Mouse (Mus musculus) C2C12 (cell line): ENCODE measurements around the gene Uap1.

Source experiments
- CTCF ChIP-seq: IDR thresholded peaks from one replicate; pipeline ENCODE4 v1.5.1; 2011; ENCODE audit not compliant: control insufficient read depth, insufficient read depth, insufficient read length
- FOSL1 ChIP-seq: IDR thresholded peaks from one replicate; pipeline ENCODE4 v1.8.0; 2011; ENCODE audit warnings: mild to moderate bottlenecking, low read length; ENCODE audit not compliant: poor library complexity, insufficient read depth, severe bottlenecking
- MYOD1 ChIP-seq: IDR thresholded peaks from one replicate; pipeline ENCODE4 v1.6.1; 2011; ENCODE audit warnings: low read depth; ENCODE audit not compliant: control insufficient read depth, insufficient read length
- USF1 ChIP-seq: IDR thresholded peaks from one replicate; pipeline ENCODE4 v1.6.1; 2011; ENCODE audit warnings: low read depth, mild to moderate bottlenecking, control low read depth, moderate library complexity

GRCm38 (mm10) chr1:170223276-170223675 lies 48.5 kb upstream of the Uap1 start:
- no peak for TF ChIP-seq USF1
- no peak for TF ChIP-seq CTCF
- TF ChIP-seq MYOD1 = no peak
- no peak for TF ChIP-seq FOSL1
